Mouse (Mus musculus) lung, embryonic 15.5 days (tissue): ENCODE measurements around the gene Dyx1c1. TPM values are rescaled to one million over a fixed set of nuclear protein-coding genes. Genes with fewer than 3 reads are reported as not detected.
A peak's percentile ranks its signal among the peaks of the same experiment; 100 is the strongest.

ENCODE experiments used
- ATAC-seq: fragments of 200-750 bp; cut with Nextera tagmentation; 2 replicates; pipeline ENCODE4 v1.8.0; 2017; ENCODE audit warnings: moderate number of reproducible peaks, borderline replicate concordance; ENCODE audit not compliant: low FRiP score, low TSS enrichment; ENCODE audit errors: extremely low read depth
- H3K27ac ChIP-seq: fragments of 300-500 bp; sonication (generic); 2 replicates; pipeline ENCODE4 v1.5.1; 2015; ENCODE audit warnings: moderate library complexity, mild to moderate bottlenecking, inconsistent platforms
- H3K27me3 ChIP-seq: fragments of 300-500 bp; sonication (generic); 2 replicates; pipeline ENCODE4 v1.6.1; 2015; ENCODE audit warnings: inconsistent platforms
- H3K36me3 ChIP-seq: fragments of 300-500 bp; sonication (generic); 2 replicates; pipeline ENCODE4 v1.6.1; 2015; ENCODE audit warnings: inconsistent platforms
- H3K4me1 ChIP-seq: fragments of 300-500 bp; sonication (generic); 2 replicates; pipeline ENCODE4 v1.6.1; 2015; ENCODE audit warnings: inconsistent platforms
- H3K4me2 ChIP-seq: fragments of 300-500 bp; sonication (generic); 2 replicates; pipeline ENCODE4 v1.6.1; 2015; ENCODE audit warnings: inconsistent platforms, mild to moderate bottlenecking, moderate library complexity
- H3K4me3 ChIP-seq: fragments of 300-500 bp; sonication (generic); 2 replicates; pipeline ENCODE4 v1.5.1; 2015; ENCODE audit warnings: mild to moderate bottlenecking, inconsistent platforms
- H3K9ac ChIP-seq: fragments of 300-500 bp; sonication (generic); 2 replicates; pipeline ENCODE4 v1.6.1; 2015; ENCODE audit warnings: inconsistent platforms
- H3K9me3 ChIP-seq: fragments of 300-500 bp; sonication (generic); 2 replicates; pipeline ENCODE4 v1.6.1; 2016; ENCODE audit warnings: inconsistent platforms
- WGBS: fragments of 180-500 bp; shearing (Covaris S2); methylation state at CpG from one replicate; pipeline ENCODE4 v1.1.7; 2015; 5-methylcytosine and 5-hydroxymethylcytosine counted together
- polyA plus RNA-seq: library from polyadenylated mRNA; unstranded; fragments of >200 nt; fragmentation: Nextera tagmentation; extraction: Ambion mirVana; gene quantifications from 2 replicates; pipeline ENCODE4 v1.2.1, GENCODE M21; 2015

Gene Dyx1c1
- polyA plus RNA-seq, 1 experiment from 2014 or later, result 1.6 TPM

DNA sequence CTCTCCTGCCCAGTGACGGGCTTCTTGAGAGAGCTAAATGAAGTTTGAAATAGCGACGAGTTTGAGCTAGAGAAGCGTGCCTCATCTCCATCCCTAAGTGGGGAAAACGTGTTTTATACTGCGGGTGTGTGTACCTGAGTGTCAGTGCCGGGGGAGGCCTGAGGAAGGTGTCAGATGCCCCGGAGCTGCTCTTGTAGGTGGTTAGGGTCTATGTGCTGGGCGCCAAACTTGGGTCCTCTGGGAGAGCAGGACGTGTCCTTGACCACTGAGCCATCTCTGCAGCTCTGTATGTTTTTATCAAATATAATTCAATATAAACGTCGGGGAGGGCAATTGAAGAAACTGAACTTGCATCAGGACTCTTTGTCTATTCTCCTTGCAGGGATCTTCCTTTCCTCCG, 14.3 kb upstream of the Dyx1c1 start:
- Histone ChIP-seq H3K27ac (no peak overlapping the region), H3K27me3 (no peaks in the 10 kb centered on the region), H3K4me1 (no peaks in the 10 kb centered on the region), H3K36me3 (peaks cover 24% of the 10 kb centered on the region), H3K9ac (no peak overlapping the region), H3K9me3 (no peaks in the 10 kb centered on the region), H3K4me3 (no peak overlapping the region), H3K4me2 (no peak overlapping the region)
- ATAC-seq, result no peak
- 85% methylated on average over 13 of the region's 13 CpGs for WGBS

DNA sequence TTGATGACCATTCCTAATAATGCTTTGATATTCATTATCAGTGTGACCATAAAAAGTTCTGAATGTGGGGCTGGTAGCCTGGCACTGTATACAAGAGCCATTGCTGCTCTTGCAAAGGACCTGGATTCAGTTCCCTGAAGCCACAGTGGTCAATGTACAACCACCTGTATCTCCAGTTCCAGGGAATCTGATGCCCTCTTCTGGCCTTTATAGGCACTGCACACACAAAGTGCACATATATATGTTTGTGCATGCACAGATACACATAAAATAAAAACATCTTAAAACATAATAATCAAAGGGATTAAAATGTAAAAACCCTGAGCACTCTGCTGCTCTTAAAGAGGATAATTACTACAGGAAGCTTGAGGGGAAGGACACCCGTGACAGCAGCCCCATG, 11.6 kb upstream of the Dyx1c1 start:
- H3K27me3 ChIP-seq, result no peaks in the 10 kb centered on the region
- peaks cover 24% of the 10 kb centered on the region for H3K36me3 ChIP-seq
- no peak overlapping the region for H3K27ac ChIP-seq
- ATAC-seq, result no peak
- no peaks in the 10 kb centered on the region for H3K9me3 ChIP-seq
- no peaks in the 10 kb centered on the region for H3K4me1 ChIP-seq
- WGBS, result 94% methylated on average over 1 of the region's 1 CpGs
- no peak overlapping the region for H3K4me3 ChIP-seq
- H3K9ac ChIP-seq, result no peak overlapping the region
- no peak overlapping the region for H3K4me2 ChIP-seq

DNA sequence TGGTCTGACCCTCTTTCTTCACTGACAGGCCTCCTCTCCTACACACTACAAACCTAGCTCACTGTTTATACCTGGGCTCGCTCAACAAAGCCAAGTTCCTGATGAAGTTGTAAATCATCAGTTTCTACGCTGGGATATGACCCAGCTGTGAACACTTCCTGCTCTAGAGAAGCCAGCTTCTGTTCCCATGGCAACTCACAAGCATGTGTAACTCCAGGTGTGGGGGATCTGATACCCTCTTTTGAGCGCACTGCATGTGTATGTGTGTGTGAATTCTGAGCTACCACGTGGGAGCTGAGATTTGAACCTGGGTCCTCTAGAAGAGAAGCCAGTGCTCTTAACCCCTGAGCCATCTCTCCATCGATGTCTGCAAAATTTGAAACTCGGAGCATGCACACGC, 9.0 kb upstream of the Dyx1c1 start:
- no peak for ATAC-seq

DNA sequence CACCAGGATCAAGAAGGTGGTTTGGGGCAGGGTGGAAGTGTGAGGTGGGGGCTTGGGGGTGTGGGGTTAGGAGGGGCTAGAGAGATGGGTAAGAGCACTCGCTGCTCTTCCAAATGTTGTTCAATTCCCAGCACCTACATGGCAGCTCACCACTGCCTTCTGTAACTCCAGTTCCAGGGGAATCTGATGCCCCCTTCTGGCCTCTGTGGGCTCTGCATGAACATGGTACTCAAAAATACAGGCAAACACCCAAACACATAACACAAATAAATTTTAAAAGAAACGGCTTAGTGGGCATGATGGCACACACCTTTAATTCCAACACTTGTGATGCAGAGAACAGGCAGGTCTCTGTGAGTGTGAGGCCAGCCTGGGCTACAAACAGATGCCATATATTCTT, 3.8 kb upstream of the Dyx1c1 start:
- no peaks in the 10 kb centered on the region for H3K36me3 ChIP-seq
- no peak overlapping the region for H3K27ac ChIP-seq
- 40% methylated on average over 2 of the region's 2 CpGs for WGBS
- no peaks in the 10 kb centered on the region for H3K4me1 ChIP-seq
- H3K9ac ChIP-seq, result no peak overlapping the region
- no peaks in the 10 kb centered on the region for H3K27me3 ChIP-seq
- H3K4me3 ChIP-seq, result no peak overlapping the region
- ATAC-seq, result no peak
- no peak overlapping the region for H3K4me2 ChIP-seq
- no peaks in the 10 kb centered on the region for H3K9me3 ChIP-seq

More for the DNA sequence above, 9.0 kb upstream of the Dyx1c1 start:
- Histone ChIP-seq H3K4me3 (no peak overlapping the region), H3K4me2 (no peak overlapping the region), H3K9me3 (no peaks in the 10 kb centered on the region), H3K4me1 (no peaks in the 10 kb centered on the region), H3K27me3 (no peaks in the 10 kb centered on the region), H3K9ac (no peak overlapping the region), H3K27ac (no peak overlapping the region), H3K36me3 (peaks cover 21% of the 10 kb centered on the region)
- WGBS, result 57% methylated on average over 7 of the region's 7 CpGs

DNA sequence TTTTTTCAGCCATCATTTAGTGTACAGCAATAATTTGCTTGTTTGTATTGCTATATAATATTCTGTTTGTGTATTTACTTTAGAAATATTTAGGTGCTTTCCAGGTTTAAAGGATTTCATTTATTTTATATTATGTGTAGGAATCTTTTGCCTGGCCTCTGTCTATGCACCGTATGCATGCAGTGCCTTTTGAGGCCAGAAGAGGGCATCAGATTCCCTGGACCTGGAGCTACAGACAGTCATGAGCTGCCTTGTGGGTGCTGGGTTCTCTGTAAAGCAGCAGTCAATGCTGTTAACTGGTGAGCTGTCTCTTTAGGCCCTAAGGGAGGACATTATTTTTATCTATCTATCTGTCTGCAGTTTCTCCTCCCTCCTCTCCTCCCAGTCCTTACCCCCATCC, 3.0 kb upstream of the Dyx1c1 start:
- 16% methylated on average over 1 of the region's 1 CpGs for WGBS
- no peak for ATAC-seq

DNA sequence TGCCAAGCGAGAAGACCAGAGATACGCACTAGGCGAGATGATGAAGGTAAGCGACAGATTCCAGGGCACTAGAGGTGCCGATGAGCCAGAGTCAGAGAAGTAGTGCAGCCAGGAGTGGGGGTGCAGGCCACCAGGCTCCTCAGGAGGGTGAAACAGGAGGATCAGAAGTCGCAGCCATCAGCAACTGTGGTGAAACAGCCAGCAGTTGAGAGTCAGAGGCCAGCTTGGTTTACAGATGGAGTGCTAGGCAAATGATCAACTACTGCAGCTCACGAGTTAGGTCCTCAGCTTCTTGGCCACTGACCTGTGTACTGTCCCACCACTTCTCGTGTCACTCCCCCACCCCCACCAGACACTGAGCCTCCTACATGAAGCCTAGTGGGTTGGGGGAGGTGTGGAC, 2.8 kb downstream of the Dyx1c1 start:
- ATAC-seq, result no peak
- no peaks in the 10 kb centered on the region for H3K9me3 ChIP-seq
- 52% methylated on average over 8 of the region's 8 CpGs for WGBS
- H3K4me2 ChIP-seq, result no peak overlapping the region
- H3K4me3 ChIP-seq, result no peak overlapping the region
- no peaks in the 10 kb centered on the region for H3K27me3 ChIP-seq
- no peaks in the 10 kb centered on the region for H3K4me1 ChIP-seq
- H3K9ac ChIP-seq, result no peak overlapping the region
- H3K36me3 ChIP-seq, result no peaks in the 10 kb centered on the region
- H3K27ac ChIP-seq, result no peak overlapping the region

More for the DNA sequence above, 3.0 kb upstream of the Dyx1c1 start:
- Histone ChIP-seq H3K4me2 (no peak overlapping the region), H3K4me1 (no peaks in the 10 kb centered on the region), H3K36me3 (no peaks in the 10 kb centered on the region), H3K4me3 (no peak overlapping the region), H3K27ac (no peak overlapping the region), H3K27me3 (no peaks in the 10 kb centered on the region), H3K9me3 (no peaks in the 10 kb centered on the region), H3K9ac (no peak overlapping the region)

DNA sequence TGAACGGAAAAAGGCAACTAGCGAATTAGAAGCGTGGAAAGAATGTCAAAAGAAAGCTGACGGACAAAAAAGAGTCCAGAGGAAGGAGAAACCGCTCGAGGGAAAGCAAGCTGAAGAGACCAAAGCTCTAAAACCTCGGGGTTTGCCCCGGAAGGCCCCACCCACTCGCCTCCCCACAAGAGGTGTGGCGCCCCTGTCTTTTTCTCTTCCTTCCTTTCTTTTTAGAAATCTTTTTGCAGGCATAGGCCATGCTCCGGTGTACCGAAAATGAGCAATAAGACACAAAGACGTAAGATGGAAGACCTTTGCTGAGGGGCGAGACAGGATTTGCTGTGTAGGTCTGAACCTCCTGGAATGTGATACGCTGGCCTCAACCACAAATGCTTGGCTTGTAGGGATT, 3.4 kb downstream of the Dyx1c1 start:
- Histone ChIP-seq H3K36me3 (no peaks in the 10 kb centered on the region), H3K9me3 (no peaks in the 10 kb centered on the region), H3K27me3 (no peaks in the 10 kb centered on the region), H3K27ac (no peak overlapping the region), H3K4me1 (no peaks in the 10 kb centered on the region), H3K4me3 (no peak overlapping the region), H3K9ac (no peak overlapping the region), H3K4me2 (no peak overlapping the region)
- 75% methylated on average over 15 of the region's 15 CpGs for WGBS
- ATAC-seq, result no peak

DNA sequence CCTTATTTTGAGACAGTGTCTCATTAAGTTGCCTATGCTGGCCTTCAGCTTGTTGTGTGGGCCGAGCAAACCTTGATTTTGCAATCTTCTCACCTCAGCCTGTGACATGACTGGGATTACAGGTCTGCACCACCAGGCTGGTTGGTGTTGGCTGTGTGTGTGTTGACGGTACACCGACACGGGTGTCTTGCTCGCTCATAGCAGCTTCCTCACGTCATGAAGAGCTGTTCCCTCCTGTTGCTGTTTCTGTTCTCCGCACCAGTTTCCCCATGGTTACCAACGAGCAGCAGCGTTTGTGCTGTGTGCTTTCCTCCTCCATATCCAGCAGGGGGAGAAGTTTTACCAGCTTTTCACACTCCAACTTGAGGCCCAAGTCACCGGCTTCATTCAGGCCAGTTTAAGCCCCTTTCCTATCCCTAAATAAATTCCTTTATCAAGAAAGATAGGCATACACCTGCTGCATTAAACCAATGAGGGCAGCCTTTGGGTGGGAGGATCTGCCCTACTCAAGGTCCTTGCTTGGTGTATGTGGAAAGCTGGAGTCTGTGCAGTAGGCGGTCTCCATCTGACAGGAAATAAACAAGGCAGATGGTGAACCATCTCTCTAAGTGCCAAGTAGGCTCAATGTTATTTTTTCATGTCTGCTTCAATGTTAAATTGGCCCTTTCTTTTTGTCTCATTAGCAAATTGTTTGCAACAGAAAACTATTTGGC, 9.9 kb downstream of the Dyx1c1 start:
- WGBS, result 28% methylated on average over 11 of the region's 11 CpGs
- Histone ChIP-seq H3K9me3 (no peaks in the 10 kb centered on the region), H3K27ac (no peak overlapping the region), H3K27me3 (no peaks in the 10 kb centered on the region), H3K4me1 (no peaks in the 10 kb centered on the region), H3K36me3 (no peaks in the 10 kb centered on the region), H3K4me3 (no peak overlapping the region), H3K9ac (no peak overlapping the region), H3K4me2 (no peak overlapping the region)
- no peak for ATAC-seq

DNA sequence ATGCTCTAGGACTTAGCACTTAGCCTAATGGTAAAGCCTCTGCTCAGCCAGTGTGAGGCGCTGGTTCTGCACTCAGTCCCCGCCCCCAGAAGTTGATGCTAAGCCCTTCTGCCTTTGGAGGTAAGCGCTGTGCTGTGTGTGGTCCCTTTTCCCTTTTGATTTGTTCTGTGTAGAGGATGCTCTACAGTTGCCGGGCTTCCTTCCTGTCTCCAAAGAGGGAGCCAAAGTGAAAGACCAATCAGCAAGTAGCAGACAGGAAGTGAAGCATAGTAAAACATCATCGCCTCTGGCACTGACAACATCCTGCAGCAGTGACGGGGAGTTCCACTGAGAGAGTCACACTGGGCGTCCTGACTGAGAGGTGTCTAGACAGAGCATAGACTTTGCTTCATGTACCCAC, 11.3 kb downstream of the Dyx1c1 start:
- Histone ChIP-seq H3K27ac (no peak overlapping the region), H3K9me3 (no peaks in the 10 kb centered on the region), H3K36me3 (no peaks in the 10 kb centered on the region), H3K4me3 (no peak overlapping the region), H3K27me3 (no peaks in the 10 kb centered on the region), H3K9ac (no peak overlapping the region), H3K4me2 (no peak overlapping the region), H3K4me1 (no peaks in the 10 kb centered on the region)
- 68% methylated on average over 7 of the region's 7 CpGs for WGBS
- ATAC-seq, result 0 out of 2 replicates have a peak, but pooled peaks have one; percentile 27

DNA sequence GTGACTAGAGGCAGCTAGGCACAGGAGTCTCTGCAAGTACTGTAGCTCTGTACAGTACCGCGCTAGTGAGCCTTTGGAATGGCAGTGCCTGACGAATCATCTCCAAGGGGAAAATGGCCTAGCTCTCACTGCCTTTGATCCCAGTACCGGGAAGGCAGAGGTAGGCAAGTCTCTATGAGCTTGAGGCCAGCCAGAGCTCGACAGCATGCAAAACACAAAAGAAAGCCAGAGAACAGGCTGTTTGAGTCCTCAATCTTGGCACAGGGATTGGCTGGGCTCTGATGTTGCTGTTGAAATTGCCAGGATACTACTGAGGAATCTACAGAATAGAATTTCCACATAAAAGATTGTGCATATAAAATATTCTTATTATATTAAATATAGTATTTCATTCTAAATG, 13.8 kb downstream of the Dyx1c1 start:
- Histone ChIP-seq H3K36me3 (no peaks in the 10 kb centered on the region), H3K27ac (no peak overlapping the region), H3K4me3 (no peak overlapping the region), H3K27me3 (no peaks in the 10 kb centered on the region), H3K4me1 (no peaks in the 10 kb centered on the region), H3K4me2 (no peak overlapping the region), H3K9ac (no peak overlapping the region), H3K9me3 (no peaks in the 10 kb centered on the region)
- ATAC-seq, result no peak
- 74% methylated on average over 5 of the region's 5 CpGs for WGBS

DNA sequence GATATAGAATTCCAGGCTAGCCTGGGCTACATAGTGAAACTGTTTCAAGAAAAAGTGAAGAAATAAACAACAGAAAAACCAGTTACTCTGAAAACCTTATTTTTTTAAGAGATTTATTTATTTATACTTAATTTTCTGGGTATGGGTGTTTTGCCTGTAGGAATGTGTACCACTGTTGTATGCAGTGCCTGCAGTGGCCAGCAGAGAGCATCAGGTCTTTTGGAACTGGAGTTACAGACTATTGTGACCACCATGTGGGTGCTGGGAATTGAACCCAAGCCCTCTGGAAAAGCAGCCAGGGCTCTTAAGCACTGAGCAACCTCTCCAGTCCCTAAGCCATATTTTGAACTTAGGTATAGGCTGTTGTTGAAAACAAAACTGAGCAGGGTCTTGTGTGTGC, 14.4 kb downstream of the Dyx1c1 start:
- Histone ChIP-seq H3K4me3 (no peak overlapping the region), H3K27ac (no peak overlapping the region), H3K27me3 (no peaks in the 10 kb centered on the region), H3K9ac (no peak overlapping the region), H3K4me2 (no peak overlapping the region), H3K4me1 (no peaks in the 10 kb centered on the region), H3K36me3 (no peaks in the 10 kb centered on the region), H3K9me3 (no peaks in the 10 kb centered on the region)
- no peak for ATAC-seq

DNA sequence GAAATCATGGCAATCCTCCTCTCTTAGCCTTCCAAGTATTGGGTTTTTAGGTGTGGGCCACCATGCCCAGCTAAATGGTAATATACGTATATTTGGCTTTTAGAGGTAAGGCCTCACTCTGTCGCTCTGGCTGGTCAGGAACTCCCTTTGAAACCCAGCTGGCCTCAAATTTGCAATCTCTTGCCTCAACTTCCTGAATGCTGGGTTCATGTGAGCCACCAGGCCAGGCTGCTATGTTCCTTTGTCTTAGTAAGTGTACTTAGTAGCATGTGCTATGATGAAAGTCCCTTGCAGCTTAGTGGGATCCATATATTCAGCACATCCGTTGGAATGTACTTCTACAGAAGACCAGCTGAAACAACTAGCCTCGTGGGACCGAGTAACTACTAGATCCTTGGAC, 16.1 kb downstream of the Dyx1c1 start:
- Histone ChIP-seq H3K4me2 (no peak overlapping the region), H3K4me3 (no peak overlapping the region), H3K4me1 (no peaks in the 10 kb centered on the region), H3K27me3 (no peaks in the 10 kb centered on the region), H3K36me3 (no peaks in the 10 kb centered on the region), H3K9ac (no peak overlapping the region), H3K27ac (no peak overlapping the region), H3K9me3 (no peaks in the 10 kb centered on the region)
- 81% methylated on average over 5 of the region's 5 CpGs for WGBS
- ATAC-seq, result no peak

DNA sequence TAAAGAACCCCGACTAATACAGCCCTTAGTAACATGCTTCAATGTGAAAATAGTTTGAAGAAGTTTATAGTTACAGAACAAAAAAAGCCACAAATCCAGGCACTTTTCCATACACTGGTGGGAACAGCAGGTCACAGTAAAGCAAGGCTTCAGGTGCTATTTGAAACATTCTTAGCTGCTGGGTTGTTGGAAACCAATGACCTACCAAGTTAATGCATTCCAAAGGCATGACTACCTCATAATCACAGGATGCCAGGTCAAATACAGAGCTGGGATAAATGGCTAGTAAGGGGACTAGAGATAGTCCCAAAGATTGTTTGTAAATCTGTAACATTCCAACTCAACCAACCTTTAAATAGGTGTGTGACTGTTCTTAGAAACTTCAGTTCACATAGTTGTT, 16.7 kb downstream of the Dyx1c1 start:
- H3K27me3 ChIP-seq, result no peaks in the 10 kb centered on the region
- H3K4me1 ChIP-seq, result no peaks in the 10 kb centered on the region
- no peaks in the 10 kb centered on the region for H3K9me3 ChIP-seq
- no peak overlapping the region for H3K4me2 ChIP-seq
- no peak overlapping the region for H3K27ac ChIP-seq
- H3K36me3 ChIP-seq, result no peaks in the 10 kb centered on the region
- no peak overlapping the region for H3K4me3 ChIP-seq
- no peak overlapping the region for H3K9ac ChIP-seq
- ATAC-seq, result no peak
- 84% methylated on average over 1 of the region's 1 CpGs for WGBS
